Mouse (Mus musculus) kidney, postnatal 0 days (tissue): ENCODE measurements around the gene Dglucy. TPM values are rescaled to one million over a fixed set of nuclear protein-coding genes. Genes with fewer than 3 reads are reported as not detected.

ENCODE experiments used
- ATAC-seq: fragments of 200-750 bp; cut with Nextera tagmentation; replicated peaks from 2 replicates; pipeline ENCODE4 v1.8.0; 2017; ENCODE audit warnings: low read depth, moderate number of reproducible peaks, moderate TSS enrichment, moderate library complexity; ENCODE audit not compliant: low FRiP score
- DNase-seq: peaks from one replicate; pipeline ENCODE4 v3.0.0-alpha.2; 2016; ENCODE audit warnings: low spot score
- H3K27ac ChIP-seq: fragments of 300-500 bp; sonication (generic); 2 replicates; pipeline ENCODE4 v1.5.1; 2014; ENCODE audit warnings: mild to moderate bottlenecking
- H3K27me3 ChIP-seq: fragments of 300-500 bp; sonication (generic); 2 replicates; pipeline ENCODE4 v1.6.1; 2014; ENCODE audit warnings: low read length, mixed read lengths; ENCODE audit not compliant: insufficient read depth
- H3K36me3 ChIP-seq: fragments of 300-500 bp; sonication (generic); 2 replicates; pipeline ENCODE4 v1.6.1; 2014; ENCODE audit warnings: low read length, mixed read lengths; ENCODE audit not compliant: insufficient read depth
- H3K4me1 ChIP-seq: fragments of 300-500 bp; sonication (generic); replicated peaks from 2 replicates; pipeline ENCODE4 v1.6.1; 2014; ENCODE audit warnings: antibody characterized with exemption, low read length, mixed read lengths; ENCODE audit not compliant: insufficient read depth
- H3K4me2 ChIP-seq: fragments of 300-500 bp; sonication (generic); 2 replicates; pipeline ENCODE4 v1.6.1; 2014; ENCODE audit warnings: mild to moderate bottlenecking, low read length, moderate library complexity, mixed read lengths
- H3K4me3 ChIP-seq: fragments of 300-500 bp; sonication (generic); replicated peaks from 2 replicates; pipeline ENCODE4 v1.5.1; 2014; ENCODE audit warnings: low read depth, low read length
- H3K9ac ChIP-seq: fragments of 300-500 bp; sonication (generic); 2 replicates; pipeline ENCODE4 v1.6.1; 2014; ENCODE audit warnings: low read depth, low read length
- H3K9me3 ChIP-seq: fragments of 300-500 bp; sonication (generic); replicated peaks from 2 replicates; pipeline ENCODE4 v1.6.1; 2016; ENCODE audit warnings: low read length, inconsistent platforms, mixed read lengths
- CTCF ChIP-seq: IDR thresholded peaks from 2 replicates; pipeline ENCODE4 v1.5.1; 2016; ENCODE audit warnings: antibody characterized with exemption, low read depth, mild to moderate bottlenecking, moderate library complexity
- WGBS: fragments of 180-500 bp; shearing (Covaris S2); extraction: QIAGEN DNeasy Blood & Tissue Kit; methylation state at CpG from one replicate; pipeline ENCODE4 v1.1.7; 2014; 5-methylcytosine and 5-hydroxymethylcytosine counted together
- polyA plus RNA-seq: library from polyadenylated mRNA; unstranded; fragments of >200 nt; fragmentation: Nextera tagmentation; extraction: Ambion mirVana; gene quantifications from 2 replicates; pipeline ENCODE4 v1.2.1, GENCODE M21; 2015

Gene Dglucy
- polyA plus RNA-seq, 1 experiment from 2014 or later = 5.0 TPM

DNA sequence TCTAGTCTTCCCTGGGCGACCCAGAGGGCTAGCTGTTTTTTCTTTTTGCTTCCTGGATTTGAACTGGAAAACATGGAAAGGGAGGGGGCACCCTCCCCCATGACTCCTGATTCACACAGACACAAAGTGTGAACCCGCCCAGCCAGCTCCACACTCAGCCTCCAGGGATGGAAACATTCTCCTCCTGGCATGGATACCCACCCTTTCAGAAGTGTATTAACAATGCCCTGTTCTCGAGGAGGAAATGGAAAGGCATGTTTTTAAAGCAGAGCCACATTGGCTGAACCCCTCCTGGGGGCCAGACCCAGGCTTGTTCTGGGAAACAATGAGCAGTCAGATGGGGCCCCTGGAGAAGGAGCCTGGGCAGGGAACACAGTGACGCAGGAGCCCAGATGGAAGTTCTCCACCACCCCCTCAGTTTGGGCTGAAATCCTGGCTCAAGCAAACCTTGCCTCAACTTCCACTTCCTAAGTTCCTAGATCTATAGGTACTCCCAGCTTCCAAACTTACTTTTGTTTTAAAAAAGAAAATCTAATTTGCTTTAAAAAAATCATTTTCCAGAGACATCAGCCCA is 89.3 kb downstream of the Dglucy start:
- ATAC-seq = no peak
- 67% methylated on average over 4 of the region's 4 CpGs for WGBS
- Histone ChIP-seq H3K27me3 (no peaks in the 10 kb centered on the region), H3K9me3 (no peaks in the 10 kb centered on the region), H3K4me3 (no peak overlapping the region), H3K4me2 (no peak overlapping the region), H3K27ac (no peak overlapping the region), H3K4me1 (no peaks in the 10 kb centered on the region), H3K36me3 (no peaks in the 10 kb centered on the region), H3K9ac (no peak overlapping the region)
- DNase-seq = no peak
- TF ChIP-seq CTCF = no peak

DNA sequence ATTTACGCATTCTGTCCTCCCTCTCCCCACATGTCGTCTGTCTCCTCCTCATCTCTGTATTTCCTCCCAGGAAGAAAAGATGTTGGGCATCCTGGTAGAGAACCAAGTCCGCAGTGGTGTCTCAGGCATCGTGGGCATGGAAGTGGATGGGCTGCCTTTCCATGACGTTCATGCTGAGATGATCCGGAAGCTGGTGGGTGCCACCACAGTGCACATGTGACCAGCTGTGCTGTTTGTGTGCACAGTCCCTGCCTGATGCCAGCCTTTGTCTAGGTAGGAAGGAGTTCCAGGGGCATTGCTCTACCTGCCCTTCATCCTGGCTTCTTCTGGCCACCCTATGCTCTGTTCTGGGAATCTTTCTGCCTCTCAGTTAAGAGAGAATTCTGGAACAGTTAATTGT is 92.4 kb downstream of the Dglucy start:
- WGBS = 87% methylated on average over 6 of the region's 6 CpGs
- Histone ChIP-seq H3K36me3 (no peaks in the 10 kb centered on the region), H3K27me3 (no peaks in the 10 kb centered on the region), H3K4me1 (no peaks in the 10 kb centered on the region), H3K27ac (no peak overlapping the region), H3K4me2 (no peak overlapping the region), H3K9me3 (no peaks in the 10 kb centered on the region), H3K9ac (no peak overlapping the region), H3K4me3 (no peak overlapping the region)
- no peak for TF ChIP-seq CTCF
- DNase-seq (no peak), ATAC-seq (no peak)

GRCm38 (mm10) chr12:100871841-100872240 is 93.0 kb downstream of the Dglucy start:
- WGBS = 82% methylated on average over 2 of the region's 2 CpGs
- ATAC-seq = no peak
- no peak for TF ChIP-seq CTCF

DNA sequence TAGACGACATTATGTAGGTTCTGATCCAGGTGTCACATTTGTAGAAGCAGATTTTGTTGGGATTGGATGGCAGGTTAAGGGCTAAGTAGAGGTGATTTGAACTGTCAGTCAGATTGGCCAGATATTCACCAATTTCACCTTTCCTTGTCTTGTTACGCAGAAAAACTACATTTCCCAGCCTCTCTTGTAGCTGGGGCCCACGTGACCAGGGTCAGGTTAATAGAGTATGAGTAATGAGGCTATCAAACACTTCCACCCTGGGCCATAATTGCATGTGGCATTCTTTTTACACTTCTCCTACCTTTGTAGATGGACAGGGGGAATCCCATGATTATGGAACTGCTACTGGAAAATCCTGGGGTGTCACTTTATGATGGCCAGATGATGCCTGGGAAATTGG is 94.8 kb downstream of the Dglucy start:
- Histone ChIP-seq H3K4me3 (no peak overlapping the region), H3K36me3 (no peaks in the 10 kb centered on the region), H3K9ac (no peak overlapping the region), H3K27ac (no peak overlapping the region), H3K4me2 (no peak overlapping the region), H3K4me1 (no peaks in the 10 kb centered on the region), H3K27me3 (no peaks in the 10 kb centered on the region), H3K9me3 (no peaks in the 10 kb centered on the region)
- WGBS = 69% methylated on average over 3 of the region's 3 CpGs
- TF ChIP-seq CTCF = no peak
- DNase-seq = no peak
- no peak for ATAC-seq

More at GRCm38 (mm10) chr12:100871841-100872240, 93.0 kb downstream of the Dglucy start:
- DNase-seq = no peak
- H3K27me3 ChIP-seq = no peaks in the 10 kb centered on the region
- H3K9ac ChIP-seq = no peak overlapping the region
- no peak overlapping the region for H3K4me2 ChIP-seq
- H3K36me3 ChIP-seq = no peaks in the 10 kb centered on the region
- no peak overlapping the region for H3K27ac ChIP-seq
- H3K4me3 ChIP-seq = no peak overlapping the region
- H3K4me1 ChIP-seq = no peaks in the 10 kb centered on the region
- no peaks in the 10 kb centered on the region for H3K9me3 ChIP-seq

DNA sequence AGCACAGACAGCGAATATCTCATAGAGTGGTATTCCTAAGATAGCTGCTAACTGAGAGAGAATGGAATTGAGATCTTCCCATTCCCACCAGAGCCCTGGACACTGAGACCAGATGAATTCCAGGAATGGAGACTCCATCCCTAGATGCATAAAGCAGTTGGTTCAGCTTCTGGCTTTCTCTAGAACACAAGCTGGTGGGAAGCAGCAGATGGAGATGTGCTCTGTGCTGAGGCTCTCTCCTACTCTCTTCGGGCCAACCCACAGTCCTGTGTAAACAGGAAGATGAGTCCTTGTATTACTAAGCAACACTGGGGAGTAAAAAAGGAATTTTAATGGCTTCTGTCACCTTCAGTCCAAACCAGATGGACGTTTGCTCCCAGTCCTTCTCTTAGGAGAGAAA is 96.7 kb downstream of the Dglucy start:
- H3K9me3 ChIP-seq = no peaks in the 10 kb centered on the region
- no peak overlapping the region for H3K4me3 ChIP-seq
- H3K9ac ChIP-seq = no peak overlapping the region
- H3K27ac ChIP-seq = no peak overlapping the region
- DNase-seq (peak; percentile 14), ATAC-seq (no peak)
- no peak for TF ChIP-seq CTCF
- WGBS = 39% methylated on average over 3 of the region's 3 CpGs
- no peaks in the 10 kb centered on the region for H3K4me1 ChIP-seq
- H3K27me3 ChIP-seq = no peaks in the 10 kb centered on the region
- H3K36me3 ChIP-seq = no peaks in the 10 kb centered on the region
- H3K4me2 ChIP-seq = no peak overlapping the region

DNA sequence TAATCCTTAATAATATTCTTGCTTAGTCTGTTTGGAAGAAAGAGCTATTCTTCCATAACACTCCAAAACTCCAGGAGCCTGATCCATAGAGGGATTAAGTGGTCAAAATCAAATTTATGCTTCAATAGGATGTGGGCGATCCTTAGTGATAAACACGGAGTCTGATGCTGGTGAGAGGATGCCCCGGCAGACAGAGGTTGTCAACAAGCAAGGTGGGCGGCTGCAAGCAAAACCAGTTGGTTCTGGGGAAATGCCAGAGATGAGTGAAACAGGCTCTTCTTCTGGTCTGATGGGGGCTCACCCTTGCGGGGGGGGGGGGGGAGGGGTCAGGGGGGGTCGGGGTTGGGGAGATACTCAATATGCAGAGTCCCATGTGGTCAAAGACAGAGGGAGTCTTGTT is 97.1 kb downstream of the Dglucy start:
- Histone ChIP-seq H3K9me3 (no peaks in the 10 kb centered on the region), H3K36me3 (no peaks in the 10 kb centered on the region), H3K27ac (no peak overlapping the region), H3K4me3 (no peak overlapping the region), H3K4me1 (no peaks in the 10 kb centered on the region), H3K4me2 (no peak overlapping the region), H3K9ac (no peak overlapping the region), H3K27me3 (no peaks in the 10 kb centered on the region)
- WGBS = 76% methylated on average over 5 of the region's 6 CpGs
- ATAC-seq (no peak), DNase-seq (no peak)
- TF ChIP-seq CTCF = no peak

GRCm38 (mm10) chr12:100877936-100878335 is 99.1 kb downstream of the Dglucy start:
- H3K4me1 ChIP-seq = no peaks in the 10 kb centered on the region
- no peak for TF ChIP-seq CTCF
- no peak overlapping the region for H3K27ac ChIP-seq
- H3K9me3 ChIP-seq = no peaks in the 10 kb centered on the region
- H3K27me3 ChIP-seq = no peaks in the 10 kb centered on the region
- H3K4me2 ChIP-seq = no peak overlapping the region
- DNase-seq (no peak), ATAC-seq (no peak)
- no peaks in the 10 kb centered on the region for H3K36me3 ChIP-seq
- H3K9ac ChIP-seq = no peak overlapping the region
- no peak overlapping the region for H3K4me3 ChIP-seq
- 74% methylated on average over 6 of the region's 6 CpGs for WGBS
